Mouse (Mus musculus) heart, embryonic 15.5 days (tissue): Measurements from ENCODE around the gene C1s1. TPM values are rescaled to one million over a fixed set of nuclear protein-coding genes. Genes with fewer than 3 reads are reported as not detected.
"Not testable (repeated sequence)": the region's sequence is repeated elsewhere in the genome, so short reads cannot be mapped to it uniquely, and the experiment has no call there.

ENCODE experiments used
- ATAC-seq: fragments of 200-750 bp; cut with Nextera tagmentation; replicated peaks from 2 replicates; pipeline ENCODE4 v1.8.0; 2017; ENCODE audit warnings: low read depth, moderate TSS enrichment; ENCODE audit not compliant: insufficient number of reproducible peaks, insufficient read depth, low FRiP score
- H3K27ac ChIP-seq: fragments of 300-500 bp; sonication (generic); 2 replicates; pipeline ENCODE4 v1.5.1; 2015; ENCODE audit warnings: mild to moderate bottlenecking, inconsistent platforms
- H3K27me3 ChIP-seq: fragments of 300-500 bp; sonication (generic); 2 replicates; pipeline ENCODE4 v1.6.1; 2015; ENCODE audit warnings: inconsistent platforms
- H3K36me3 ChIP-seq: fragments of 300-500 bp; sonication (generic); 2 replicates; pipeline ENCODE4 v1.6.1; 2015; ENCODE audit warnings: mild to moderate bottlenecking, inconsistent platforms
- H3K4me1 ChIP-seq: fragments of 300-500 bp; sonication (generic); replicated peaks from 2 replicates; pipeline ENCODE4 v1.6.1; 2015; ENCODE audit warnings: inconsistent platforms
- H3K4me2 ChIP-seq: fragments of 300-500 bp; sonication (generic); 2 replicates; pipeline ENCODE4 v1.6.1; 2015; ENCODE audit warnings: inconsistent platforms, mild to moderate bottlenecking, moderate library complexity
- H3K4me3 ChIP-seq: fragments of 300-500 bp; sonication (generic); 2 replicates; pipeline ENCODE4 v1.5.1; 2015; ENCODE audit warnings: mild to moderate bottlenecking, inconsistent platforms
- H3K9ac ChIP-seq: fragments of 300-500 bp; sonication (generic); 2 replicates; pipeline ENCODE4 v1.6.1; 2015; ENCODE audit warnings: mild to moderate bottlenecking, inconsistent platforms
- H3K9me3 ChIP-seq: fragments of 300-500 bp; sonication (generic); replicated peaks from 2 replicates; pipeline ENCODE4 v1.6.1; 2016; ENCODE audit warnings: inconsistent platforms
- WGBS: fragments of 180-500 bp; shearing (Covaris S2); methylation state at CpG from one replicate; pipeline ENCODE4 v1.1.7; 2015; ENCODE audit warnings: mixed read lengths; 5-methylcytosine and 5-hydroxymethylcytosine counted together
- polyA plus RNA-seq: library from polyadenylated mRNA; unstranded; fragments of >200 nt; fragmentation: Nextera tagmentation; extraction: Ambion mirVana; gene quantifications from 2 replicates; pipeline ENCODE4 v1.2.1, GENCODE M21; 2015

The C1s1 gene
- polyA plus RNA-seq, 1 experiment from 2014 or later, result 2.0 TPM

DNA sequence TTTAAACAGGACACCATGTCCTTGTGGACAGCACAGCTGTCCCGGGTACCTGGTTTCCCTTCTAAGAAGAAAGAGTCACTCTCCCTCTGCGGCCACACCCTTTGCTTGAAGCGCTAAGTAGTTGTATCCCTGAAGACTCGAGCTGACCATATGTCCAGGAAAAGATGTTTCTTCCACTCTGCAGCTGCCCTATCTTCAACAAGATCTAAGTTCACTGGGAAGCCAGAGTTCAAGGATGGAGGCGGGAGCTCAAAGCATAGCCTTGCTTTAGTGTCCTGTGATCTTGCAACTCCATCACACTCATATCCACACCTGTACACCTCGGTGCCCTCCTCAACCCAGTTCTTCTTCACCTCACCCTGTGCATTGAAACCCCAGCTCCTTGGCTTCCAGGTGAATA is 30.2 kb downstream of the C1s1 start:
- H3K4me1 ChIP-seq, result no peaks in the 10 kb centered on the region
- no peak overlapping the region for H3K4me3 ChIP-seq
- no peak overlapping the region for H3K27ac ChIP-seq
- H3K36me3 ChIP-seq, result no peaks in the 10 kb centered on the region
- H3K4me2 ChIP-seq, result no peak overlapping the region
- no peaks in the 10 kb centered on the region for H3K27me3 ChIP-seq
- no peaks in the 10 kb centered on the region for H3K9me3 ChIP-seq
- ATAC-seq, result no peak
- no peak overlapping the region for H3K9ac ChIP-seq
- 60% methylated on average over 6 of the region's 6 CpGs for WGBS

DNA sequence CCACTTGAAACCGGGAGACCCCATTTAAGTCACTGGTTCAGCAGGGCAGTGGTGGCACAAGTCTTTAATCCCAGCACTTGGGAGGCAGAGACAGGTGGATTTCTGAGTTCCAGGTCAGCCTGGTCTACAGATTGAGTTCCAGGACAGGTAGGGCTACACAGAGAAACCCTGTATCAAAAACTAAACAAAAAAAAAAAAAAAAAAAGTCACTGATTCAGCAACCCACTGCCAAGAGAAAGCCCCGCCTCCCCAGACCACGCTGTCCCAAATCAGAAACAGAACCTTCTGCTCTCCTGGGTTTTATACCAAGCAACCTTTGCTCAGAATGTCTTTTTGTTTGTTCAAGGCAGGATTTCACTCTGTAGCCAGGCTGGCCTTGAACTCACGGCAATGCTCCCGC is 33.0 kb downstream of the C1s1 start:
- not testable (repeated sequence) for ATAC-seq, H3K36me3 ChIP-seq, H3K27ac ChIP-seq, H3K4me1 ChIP-seq, H3K4me2 ChIP-seq, H3K4me3 ChIP-seq, H3K9me3 ChIP-seq, H3K27me3 ChIP-seq, H3K9ac ChIP-seq
- WGBS, result 83% methylated on average over 5 of the region's 5 CpGs

DNA sequence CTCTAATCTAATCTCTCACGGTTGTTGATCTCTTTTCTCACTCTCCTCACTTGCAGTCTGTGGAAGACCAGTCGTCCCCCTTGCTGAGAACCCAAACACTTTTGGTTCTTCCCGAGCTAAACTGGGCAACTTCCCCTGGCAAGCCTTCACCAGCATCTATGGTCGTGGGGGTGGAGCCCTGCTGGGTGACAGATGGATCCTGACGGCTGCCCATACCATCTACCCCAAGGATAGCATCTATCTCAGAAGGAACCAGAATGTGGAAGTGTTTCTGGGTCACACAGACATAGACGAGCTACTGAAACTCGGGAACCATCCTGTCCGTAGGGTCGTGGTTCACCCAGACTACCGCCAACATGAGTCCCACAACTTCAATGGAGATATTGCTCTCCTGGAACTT is 33.9 kb downstream of the C1s1 start:
- 56% methylated on average over 10 of the region's 10 CpGs for WGBS
- Histone ChIP-seq H3K9me3 (no peaks in the 10 kb centered on the region), H3K27me3 (no peaks in the 10 kb centered on the region), H3K9ac (no peak overlapping the region), H3K27ac (no peak overlapping the region), H3K4me2 (no peak overlapping the region), H3K36me3 (no peaks in the 10 kb centered on the region), H3K4me1 (no peaks in the 10 kb centered on the region), H3K4me3 (no peak overlapping the region)
- ATAC-seq, result no peak

DNA sequence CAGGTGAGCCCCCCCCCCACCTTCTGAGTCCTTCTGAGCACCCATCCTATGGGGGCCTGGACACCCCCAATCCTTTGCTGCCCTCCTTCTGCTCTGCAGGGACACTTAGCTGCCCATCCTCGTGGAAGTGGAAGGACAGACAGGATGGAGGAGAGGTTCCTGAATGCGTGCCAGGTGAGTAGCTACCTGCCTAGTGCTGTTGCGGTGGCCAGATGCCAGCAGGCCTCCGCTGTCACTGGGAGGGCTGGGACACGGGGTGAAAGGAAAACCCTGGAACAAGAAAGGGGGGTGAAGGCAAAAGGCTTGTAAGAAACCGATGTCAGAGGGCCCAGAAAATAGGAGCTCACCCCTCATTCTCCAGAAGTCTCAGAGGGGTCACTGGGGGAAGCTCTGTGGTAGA is 35.2 kb downstream of the C1s1 start:
- no peaks in the 10 kb centered on the region for H3K36me3 ChIP-seq
- no peaks in the 10 kb centered on the region for H3K27me3 ChIP-seq
- no peak overlapping the region for H3K4me3 ChIP-seq
- no peaks in the 10 kb centered on the region for H3K4me1 ChIP-seq
- H3K27ac ChIP-seq, result no peak overlapping the region
- ATAC-seq, result no peak
- no peak overlapping the region for H3K4me2 ChIP-seq
- no peak overlapping the region for H3K9ac ChIP-seq
- 77% methylated on average over 6 of the region's 6 CpGs for WGBS
- no peaks in the 10 kb centered on the region for H3K9me3 ChIP-seq

DNA sequence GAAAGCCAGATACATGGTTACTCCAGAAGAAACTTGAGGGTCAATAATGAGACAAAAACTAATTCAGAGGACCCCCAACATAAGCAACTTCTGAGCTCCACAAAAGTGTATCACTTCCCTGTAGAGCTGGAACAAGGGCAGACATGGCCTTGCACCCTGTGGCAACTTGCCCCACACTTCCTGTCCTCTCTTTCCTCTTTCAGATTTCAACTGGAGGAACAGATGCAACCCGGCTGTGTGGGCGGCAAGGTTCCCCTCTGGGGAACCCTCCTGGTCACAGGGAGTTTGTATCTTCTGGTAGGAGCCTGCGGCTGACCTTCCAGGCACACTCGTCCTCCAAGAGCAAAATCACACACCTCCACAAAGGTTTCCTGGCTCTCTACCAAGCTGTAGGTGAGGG is 37.1 kb downstream of the C1s1 start:
- WGBS, result 60% methylated on average over 4 of the region's 4 CpGs
- Histone ChIP-seq H3K9me3 (no peaks in the 10 kb centered on the region), H3K36me3 (no peaks in the 10 kb centered on the region), H3K4me1 (no peaks in the 10 kb centered on the region), H3K9ac (no peak overlapping the region), H3K27ac (no peak overlapping the region), H3K4me2 (no peak overlapping the region), H3K4me3 (no peak overlapping the region), H3K27me3 (no peaks in the 10 kb centered on the region)
- no peak for ATAC-seq

DNA sequence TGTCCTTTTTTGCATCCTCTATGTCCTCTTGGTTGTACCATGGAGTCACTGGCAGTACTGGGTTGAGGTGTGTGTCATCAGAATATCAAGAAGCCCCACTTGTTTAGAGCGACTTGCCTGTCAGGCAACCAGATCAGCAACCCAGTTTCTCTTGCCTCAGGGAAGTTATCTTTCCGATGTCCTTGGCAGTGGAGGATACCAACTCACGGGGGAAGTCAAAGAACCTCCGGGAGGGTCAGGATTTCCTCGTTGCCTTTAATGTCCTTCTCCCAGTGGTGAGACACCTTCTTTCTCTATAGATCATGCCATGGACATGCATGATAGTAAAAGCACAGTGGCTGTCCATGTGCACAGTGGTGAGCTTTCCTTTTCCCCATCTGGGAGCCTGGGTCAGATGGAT is 40.1 kb downstream of the C1s1 start:
- 78% methylated on average over 5 of the region's 5 CpGs for WGBS
- Histone ChIP-seq H3K27me3 (no peaks in the 10 kb centered on the region), H3K4me1 (no peaks in the 10 kb centered on the region), H3K4me3 (no peak overlapping the region), H3K4me2 (no peak overlapping the region), H3K9ac (no peak overlapping the region), H3K27ac (no peak overlapping the region), H3K36me3 (no peaks in the 10 kb centered on the region), H3K9me3 (no peaks in the 10 kb centered on the region)
- ATAC-seq, result no peak

DNA sequence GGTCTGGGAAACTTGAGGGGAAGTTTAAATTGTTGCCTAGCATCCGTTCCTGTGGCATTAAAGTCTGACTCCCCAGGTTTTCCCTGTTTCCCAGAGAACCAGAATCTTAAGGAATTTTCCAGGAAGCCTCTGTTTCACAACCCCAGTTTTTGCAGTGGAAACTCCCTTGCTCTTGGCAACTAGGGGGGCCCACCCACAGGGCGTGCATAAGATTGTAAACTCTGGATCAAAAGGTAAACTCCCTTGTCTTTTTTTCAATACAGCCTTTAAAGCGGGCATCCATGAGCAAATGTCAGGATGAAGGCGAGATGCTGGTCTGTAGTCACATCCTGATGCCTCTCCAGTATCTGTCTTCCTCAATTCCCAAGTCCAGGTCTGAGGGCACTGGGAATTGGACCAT is 40.7 kb downstream of the C1s1 start:
- ATAC-seq, result no peak
- no peak overlapping the region for H3K4me2 ChIP-seq
- H3K9ac ChIP-seq, result no peak overlapping the region
- H3K4me3 ChIP-seq, result no peak overlapping the region
- no peak overlapping the region for H3K27ac ChIP-seq
- H3K36me3 ChIP-seq, result no peaks in the 10 kb centered on the region
- H3K4me1 ChIP-seq, result no peaks in the 10 kb centered on the region
- H3K9me3 ChIP-seq, result no peaks in the 10 kb centered on the region
- WGBS, result 74% methylated on average over 4 of the region's 4 CpGs
- H3K27me3 ChIP-seq, result no peaks in the 10 kb centered on the region

DNA sequence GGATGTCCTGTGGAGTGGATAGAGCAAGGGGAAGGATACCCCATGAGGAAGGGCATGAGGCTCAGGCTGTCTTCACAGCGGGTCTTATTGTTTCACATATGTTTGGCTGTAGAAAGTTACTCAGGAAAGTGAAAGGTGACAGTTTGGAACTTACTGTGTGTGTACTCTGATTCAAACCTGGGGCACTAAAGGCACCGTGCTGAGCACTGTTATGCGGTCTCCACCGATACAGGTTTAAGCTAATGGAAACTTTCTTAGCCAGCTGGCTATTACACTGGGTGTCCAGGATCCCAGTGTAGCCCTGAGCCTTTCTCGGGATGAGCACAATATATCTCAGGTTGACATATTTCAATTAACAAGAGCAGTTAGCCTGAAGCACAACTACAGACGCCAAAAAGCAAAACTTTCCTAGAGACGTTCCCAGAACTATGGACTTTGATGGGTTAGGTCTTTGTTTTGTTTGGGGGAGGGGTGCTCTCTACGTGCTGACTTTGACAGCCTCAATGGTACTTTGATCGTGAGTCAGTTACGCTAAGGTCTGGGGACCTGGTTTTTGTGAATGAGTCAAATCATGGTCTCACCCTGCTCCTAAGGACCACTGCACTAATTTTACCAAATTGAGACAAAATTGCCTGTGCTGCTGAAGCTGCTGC is 42.1 kb downstream of the C1s1 start:
- no peak for ATAC-seq
- WGBS, result 44% methylated on average over 10 of the region's 10 CpGs
- H3K4me3 ChIP-seq, result no peak overlapping the region

DNA sequence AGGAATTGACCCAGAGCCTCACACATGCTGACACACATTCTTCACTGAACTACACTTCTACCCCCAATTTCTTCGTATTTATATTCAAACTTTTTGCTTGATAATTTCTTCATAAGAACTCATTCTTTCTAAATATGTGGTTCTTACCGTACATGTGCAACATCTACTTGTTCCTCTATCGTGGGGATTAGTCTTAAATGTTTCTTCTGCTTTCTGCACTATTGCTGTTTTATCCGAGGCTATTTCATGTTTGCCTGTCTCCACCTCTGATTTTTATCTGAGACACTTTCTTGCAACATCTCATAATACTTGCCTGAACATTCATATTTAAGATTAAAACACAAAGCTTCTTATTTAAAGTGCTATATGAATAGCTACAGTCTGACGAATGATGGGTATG is 46.1 kb downstream of the C1s1 start:
- Histone ChIP-seq H3K27me3 (no peaks in the 10 kb centered on the region), H3K9ac (no peak overlapping the region), H3K27ac (no peak overlapping the region), H3K4me2 (no peak overlapping the region), H3K9me3 (no peaks in the 10 kb centered on the region), H3K36me3 (no peaks in the 10 kb centered on the region), H3K4me3 (no peak overlapping the region), H3K4me1 (peaks cover 3% of the 10 kb centered on the region; the same call in 1 of the 2 replicates)
- no peak for ATAC-seq
- WGBS, result 81% methylated on average over 5 of the region's 5 CpGs

More for the DNA sequence above, 42.1 kb downstream of the C1s1 start:
- Histone ChIP-seq H3K36me3 (no peaks in the 10 kb centered on the region), H3K27me3 (no peaks in the 10 kb centered on the region), H3K9me3 (no peaks in the 10 kb centered on the region), H3K27ac (no peak overlapping the region), H3K4me2 (no peak overlapping the region), H3K4me1 (no peaks in the 10 kb centered on the region), H3K9ac (no peak overlapping the region)

DNA sequence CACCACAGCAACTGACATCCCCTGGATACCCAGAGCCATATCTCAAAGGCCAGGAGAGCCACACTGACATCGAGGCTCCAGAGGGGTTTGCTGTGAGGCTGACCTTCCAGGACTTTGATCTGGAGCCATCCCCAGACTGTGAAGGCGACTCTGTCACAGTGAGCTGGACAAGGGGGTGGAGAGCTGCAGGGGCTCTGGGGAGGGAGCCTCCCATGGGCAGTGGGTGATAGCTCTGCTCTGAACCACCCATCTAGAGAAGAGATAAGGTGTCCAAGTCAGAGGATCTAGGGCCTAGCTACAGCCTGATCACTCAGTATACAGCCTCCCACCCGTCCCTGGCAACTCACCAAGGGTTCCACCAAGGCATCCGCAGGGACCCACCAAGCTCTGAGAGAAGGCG is 48.3 kb downstream of the C1s1 start:
- Histone ChIP-seq H3K36me3 (no peaks in the 10 kb centered on the region), H3K4me1 (peaks cover 3% of the 10 kb centered on the region; the same call in 1 of the 2 replicates), H3K27ac (no peak overlapping the region), H3K27me3 (no peaks in the 10 kb centered on the region), H3K4me2 (no peak overlapping the region), H3K9ac (no peak overlapping the region), H3K9me3 (no peaks in the 10 kb centered on the region), H3K4me3 (no peak overlapping the region)
- ATAC-seq, result no peak
- WGBS, result 60% methylated on average over 5 of the region's 5 CpGs

DNA sequence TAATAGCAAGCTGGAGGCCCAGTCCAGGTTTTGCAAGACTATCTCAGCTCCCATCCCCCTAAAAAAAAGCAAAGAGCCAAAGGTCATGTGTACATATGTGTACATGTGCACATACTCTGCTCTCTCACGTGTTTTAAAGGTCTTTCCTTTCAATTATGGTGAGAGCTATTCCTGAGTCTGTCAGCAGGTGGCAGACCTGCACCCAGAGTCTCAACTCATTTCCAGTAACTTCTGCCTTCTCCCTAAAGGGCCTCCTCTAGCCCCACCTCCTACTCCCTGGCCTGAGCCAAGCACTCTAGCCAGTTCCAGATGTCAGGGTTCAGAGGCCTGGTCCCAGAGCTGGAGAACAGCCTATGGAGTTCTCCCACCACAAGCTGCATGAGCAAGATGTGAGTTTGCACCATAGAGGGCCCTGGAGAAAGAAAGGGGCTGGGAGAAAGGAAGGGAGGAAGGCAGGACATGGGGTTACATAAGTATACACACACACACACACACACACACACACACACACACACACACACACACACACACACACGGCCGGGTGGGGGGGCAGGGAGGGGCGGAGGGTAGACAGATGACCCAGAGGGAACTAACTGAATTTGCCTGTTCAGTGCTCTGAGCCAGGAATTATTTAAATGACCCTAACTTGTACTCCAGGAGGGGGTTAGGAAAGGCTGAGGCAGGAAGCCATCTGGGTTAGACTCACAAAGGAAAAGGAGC is 49.2 kb downstream of the C1s1 start, which contains the start of gene C1rl:
C1rl (plus strand) TSS at position 272 of the 720 bp plus-strand sequence.
- Histone ChIP-seq H3K9me3 (no peaks in the 10 kb centered on the region), H3K4me3 (no peak within 1 kb of the TSS), H3K27ac (no peak within 1 kb of the TSS), H3K4me2 (no peak within 1 kb of the TSS), H3K27me3 (no peaks in the 10 kb centered on the region), H3K36me3 (no peaks in the 10 kb centered on the region), H3K4me1 (peaks cover 3% of the 10 kb centered on the region; the same call in 1 of the 2 replicates), H3K9ac (no peak within 1 kb of the TSS)
- 33% methylated on average over 3 of the region's 4 CpGs for WGBS
- peak; percentile 73 for ATAC-seq

DNA sequence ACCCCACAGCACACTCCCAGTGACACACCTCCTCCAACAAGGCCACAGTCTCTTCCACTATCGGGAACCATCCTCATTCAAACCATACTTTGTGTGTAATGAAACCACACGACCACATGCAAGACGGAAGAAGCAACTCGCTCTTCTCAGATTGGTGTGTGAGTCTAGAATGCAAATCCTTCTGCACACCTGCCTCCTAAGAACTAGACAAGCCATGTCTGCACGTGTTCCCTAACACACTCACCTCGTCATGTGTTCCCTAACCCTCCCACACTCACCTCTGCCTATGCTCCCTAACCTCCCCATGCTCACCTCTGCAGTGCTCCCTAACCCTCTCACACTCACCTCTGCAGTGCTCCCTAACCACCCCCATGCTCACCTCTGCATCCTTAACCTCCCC is 50.7 kb downstream of the C1s1 start:
- Histone ChIP-seq H3K9me3 (no peaks in the 10 kb centered on the region), H3K27me3 (no peaks in the 10 kb centered on the region), H3K4me3 (no peak overlapping the region), H3K27ac (no peak overlapping the region), H3K9ac (no peak overlapping the region), H3K4me1 (peaks cover 3% of the 10 kb centered on the region; the same call in 1 of the 2 replicates), H3K4me2 (no peak overlapping the region), H3K36me3 (no peaks in the 10 kb centered on the region)
- ATAC-seq, result no peak
- 66% methylated on average over 6 of the region's 6 CpGs for WGBS
